Mouse (Mus musculus) stomach, postnatal 0 days (tissue): ENCODE measurements around the gene Gabpb2.

Experiments
- CTCF ChIP-seq: IDR thresholded peaks from 2 replicates; pipeline ENCODE4 v1.5.1; 2016; ENCODE audit warnings: antibody characterized with exemption, low read depth, mild to moderate bottlenecking, moderate library complexity
- EP300 ChIP-seq: optimal IDR thresholded peaks from 2 replicates; pipeline ENCODE3; 2016; ENCODE audit warnings: antibody characterized with exemption

GRCm38 (mm10) chr3:95246465-95247231 is 28.9 kb upstream of the Gabpb2 start:
- no peak for TF ChIP-seq CTCF
- TF ChIP-seq EP300 = no peak
